Mouse (Mus musculus) midbrain, embryonic 12.5 days (tissue): Measurements from ENCODE around the gene Tomm5. TPM values are rescaled to one million over a fixed set of nuclear protein-coding genes. Genes with fewer than 3 reads are reported as not detected.

Experiments used
- ATAC-seq: fragments of 200-750 bp; cut with Nextera tagmentation; 2 replicates; pipeline ENCODE4 v1.8.0; 2017; ENCODE audit warnings: low read depth, moderate TSS enrichment, moderate library complexity; ENCODE audit not compliant: low FRiP score
- H3K27ac ChIP-seq: fragments of 300-500 bp; sonication (generic); replicated peaks from 2 replicates; pipeline ENCODE4 v1.5.1; 2016; ENCODE audit warnings: mild to moderate bottlenecking
- H3K27me3 ChIP-seq: fragments of 300-500 bp; sonication (generic); 2 replicates; pipeline ENCODE4 v1.6.1; 2016; ENCODE audit warnings: mild to moderate bottlenecking
- H3K36me3 ChIP-seq: fragments of 300-500 bp; sonication (generic); 2 replicates; pipeline ENCODE4 v1.6.1; 2016
- H3K4me1 ChIP-seq: fragments of 300-500 bp; sonication (generic); 2 replicates; pipeline ENCODE4 v1.6.1; 2016
- H3K4me2 ChIP-seq: fragments of 300-500 bp; sonication (generic); replicated peaks from 2 replicates; pipeline ENCODE4 v1.6.1; 2016; ENCODE audit warnings: mild to moderate bottlenecking, moderate library complexity
- H3K4me3 ChIP-seq: fragments of 300-500 bp; sonication (generic); 2 replicates; pipeline ENCODE4 v1.5.1; 2016; ENCODE audit warnings: mild to moderate bottlenecking
- H3K9ac ChIP-seq: fragments of 300-500 bp; sonication (generic); replicated peaks from 2 replicates; pipeline ENCODE4 v1.6.1; 2016; ENCODE audit warnings: mild to moderate bottlenecking, moderate library complexity
- H3K9me3 ChIP-seq: fragments of 300-500 bp; sonication (generic); 2 replicates; pipeline ENCODE4 v1.6.1; 2016; ENCODE audit warnings: mild to moderate bottlenecking
- WGBS: fragments of 180-500 bp; shearing (Covaris S2); methylation state at CpG from one replicate; pipeline ENCODE4 v1.1.7; 2016; 5-methylcytosine and 5-hydroxymethylcytosine counted together
- polyA plus RNA-seq: library from polyadenylated mRNA; unstranded; fragments of >200 nt; fragmentation: Nextera tagmentation; extraction: Ambion mirVana; gene quantifications from 2 replicates; pipeline ENCODE4 v1.2.1, GENCODE M21; 2016

Gene Tomm5
- 148 TPM in 2 replicates for polyA plus RNA-seq

- WGBS: 0% methylated on average over 39 of the region's 39 CpGs
- Histone ChIP-seq H3K9ac (peak within 1 kb of the TSS; percentile 94), H3K27ac (no peak within 1 kb of the TSS; the same call in 1 of the 2 replicates), H3K36me3 (peaks cover 24% of the 10 kb centered on the region), H3K27me3 (no peaks in the 10 kb centered on the region), H3K4me3 (peak within 1 kb of the TSS; percentile 97), H3K9me3 (no peaks in the 10 kb centered on the region), H3K4me1 (peaks cover 8% of the 10 kb centered on the region), H3K4me2 (peak within 1 kb of the TSS; percentile 84)
- peak; percentile 95 for ATAC-seq
These were observed at the start of gene Tomm5 for GRCm38 (mm10) chr4:45107601-45108277. Tomm5 (minus strand) TSS chr4:45108114.

GRCm38 (mm10) chr4:45156433-45156832 is 48.5 kb upstream of the Tomm5 start:
- Histone ChIP-seq H3K27ac (no peak overlapping the region), H3K4me3 (no peak overlapping the region), H3K27me3 (no peaks in the 10 kb centered on the region), H3K4me1 (no peaks in the 10 kb centered on the region), H3K4me2 (no peak overlapping the region), H3K36me3 (no peaks in the 10 kb centered on the region), H3K9ac (no peak overlapping the region), H3K9me3 (no peaks in the 10 kb centered on the region)
- 79% methylated on average over 3 of the region's 3 CpGs for WGBS
- ATAC-seq: no peak

- Histone ChIP-seq H3K4me1 (peaks cover 11% of the 10 kb centered on the region), H3K4me2 (no peak overlapping the region), H3K9ac (no peak overlapping the region), H3K4me3 (no peak overlapping the region), H3K9me3 (no peaks in the 10 kb centered on the region), H3K36me3 (no peaks in the 10 kb centered on the region), H3K27me3 (no peaks in the 10 kb centered on the region; the same call in 1 of the 2 replicates), H3K27ac (0 out of 2 replicates have a peak overlapping the region, but pooled peaks have one; percentile 25)
- ATAC-seq: no peak
- 69% methylated on average over 8 of the region's 8 CpGs for WGBS
These were observed 35.1 kb upstream of the Tomm5 start for GRCm38 (mm10) chr4:45143005-45143404.

GRCm38 (mm10) chr4:45142411-45142810 is 34.5 kb upstream of the Tomm5 start:
- Histone ChIP-seq H3K4me3 (no peak overlapping the region), H3K27ac (no peak overlapping the region), H3K4me2 (0 out of 2 replicates have a peak overlapping the region, but pooled peaks have one; percentile 11), H3K9me3 (no peaks in the 10 kb centered on the region), H3K4me1 (peaks cover 11% of the 10 kb centered on the region), H3K9ac (no peak overlapping the region), H3K27me3 (no peaks in the 10 kb centered on the region; the same call in 1 of the 2 replicates), H3K36me3 (no peaks in the 10 kb centered on the region)
- WGBS: 32% methylated on average over 11 of the region's 11 CpGs
- ATAC-seq: 0 out of 2 replicates have a peak, but pooled peaks have one; percentile 34

- Histone ChIP-seq H3K9me3 (no peaks in the 10 kb centered on the region), H3K4me2 (no peak overlapping the region), H3K4me1 (peaks cover 11% of the 10 kb centered on the region), H3K4me3 (no peak overlapping the region), H3K27ac (no peak overlapping the region), H3K36me3 (no peaks in the 10 kb centered on the region), H3K27me3 (no peaks in the 10 kb centered on the region; the same call in 1 of the 2 replicates), H3K9ac (no peak overlapping the region)
- ATAC-seq: no peak
- 77% methylated on average over 5 of the region's 5 CpGs for WGBS
These were observed 33.9 kb upstream of the Tomm5 start for GRCm38 (mm10) chr4:45141835-45142234.

- Histone ChIP-seq H3K36me3 (no peaks in the 10 kb centered on the region), H3K4me3 (no peak overlapping the region), H3K4me1 (peaks cover 5% of the 10 kb centered on the region; the same call in 1 of the 2 replicates), H3K9me3 (no peaks in the 10 kb centered on the region), H3K9ac (no peak overlapping the region), H3K27me3 (no peaks in the 10 kb centered on the region; the same call in 1 of the 2 replicates), H3K27ac (no peak overlapping the region), H3K4me2 (no peak overlapping the region)
- WGBS: 55% methylated on average over 4 of the region's 4 CpGs
- ATAC-seq: no peak
These were observed 29.7 kb upstream of the Tomm5 start for GRCm38 (mm10) chr4:45137636-45138035.

GRCm38 (mm10) chr4:45134471-45134870 is 26.6 kb upstream of the Tomm5 start:
- H3K4me2 ChIP-seq: no peak overlapping the region
- H3K27me3 ChIP-seq: no peaks in the 10 kb centered on the region
- no peaks in the 10 kb centered on the region for H3K4me1 ChIP-seq
- H3K27ac ChIP-seq: no peak overlapping the region
- no peak overlapping the region for H3K4me3 ChIP-seq
- H3K9me3 ChIP-seq: no peaks in the 10 kb centered on the region
- no peaks in the 10 kb centered on the region for H3K36me3 ChIP-seq
- ATAC-seq: no peak
- no peak overlapping the region for H3K9ac ChIP-seq
- 87% methylated on average over 8 of the region's 8 CpGs for WGBS

GRCm38 (mm10) chr4:45131021-45131420 is 23.1 kb upstream of the Tomm5 start:
- Histone ChIP-seq H3K4me3 (no peak overlapping the region), H3K9ac (no peak overlapping the region), H3K9me3 (no peaks in the 10 kb centered on the region), H3K27me3 (no peaks in the 10 kb centered on the region), H3K4me1 (no peaks in the 10 kb centered on the region), H3K36me3 (no peaks in the 10 kb centered on the region), H3K27ac (no peak overlapping the region), H3K4me2 (no peak overlapping the region)
- ATAC-seq: no peak
- WGBS: 71% methylated on average over 4 of the region's 4 CpGs

GRCm38 (mm10) chr4:45121311-45121710 is 13.4 kb upstream of the Tomm5 start:
- Histone ChIP-seq H3K4me2 (no peak overlapping the region), H3K9ac (no peak overlapping the region), H3K4me1 (no peaks in the 10 kb centered on the region), H3K27me3 (no peaks in the 10 kb centered on the region), H3K9me3 (no peaks in the 10 kb centered on the region), H3K4me3 (no peak overlapping the region), H3K27ac (no peak overlapping the region), H3K36me3 (no peaks in the 10 kb centered on the region)
- WGBS: 90% methylated on average over 11 of the region's 11 CpGs
- ATAC-seq: no peak

- 70% methylated on average over 8 of the region's 8 CpGs for WGBS
- ATAC-seq: no peak
- H3K9ac ChIP-seq: no peak overlapping the region
- 0 out of 2 replicates have a peak overlapping the region, but pooled peaks have one; percentile 97 for H3K4me3 ChIP-seq
- H3K9me3 ChIP-seq: no peaks in the 10 kb centered on the region
- H3K36me3 ChIP-seq: peaks cover 18% of the 10 kb centered on the region
- peaks cover 8% of the 10 kb centered on the region for H3K4me1 ChIP-seq
- peak overlapping the region; percentile 84; the same call in 1 of the 2 replicates for H3K4me2 ChIP-seq
- H3K27ac ChIP-seq: no peak overlapping the region
- H3K27me3 ChIP-seq: no peaks in the 10 kb centered on the region
These were observed 669 bp upstream of the Tomm5 start for GRCm38 (mm10) chr4:45108456-45109110.

- WGBS: 10% methylated on average over 4 of the region's 4 CpGs
- Histone ChIP-seq H3K9ac (peak overlapping the region; percentile 94), H3K4me1 (peaks cover 8% of the 10 kb centered on the region), H3K27me3 (no peaks in the 10 kb centered on the region), H3K36me3 (peaks cover 30% of the 10 kb centered on the region), H3K4me2 (peak overlapping the region; percentile 84), H3K4me3 (peak overlapping the region; percentile 97), H3K27ac (no peak overlapping the region), H3K9me3 (no peaks in the 10 kb centered on the region)
- no peak for ATAC-seq
These were observed 848 bp downstream of the Tomm5 start for GRCm38 (mm10) chr4:45107066-45107465.

GRCm38 (mm10) chr4:45106409-45106808 is 1.5 kb downstream of the Tomm5 start:
- H3K9me3 ChIP-seq: no peaks in the 10 kb centered on the region
- no peak overlapping the region for H3K9ac ChIP-seq
- H3K4me3 ChIP-seq: no peak overlapping the region
- no peak for ATAC-seq
- no peaks in the 10 kb centered on the region for H3K27me3 ChIP-seq
- peak overlapping the region; percentile 84; the same call in 1 of the 2 replicates for H3K4me2 ChIP-seq
- H3K4me1 ChIP-seq: peaks cover 8% of the 10 kb centered on the region
- peaks cover 35% of the 10 kb centered on the region for H3K36me3 ChIP-seq
- no peak overlapping the region for H3K27ac ChIP-seq
- 78% methylated on average over 5 of the region's 5 CpGs for WGBS
